Mouse (Mus musculus) neural tube, embryonic 12.5 days (tissue): ENCODE results near the gene Macrod1. TPM values are rescaled to one million over a fixed set of nuclear protein-coding genes. Genes with fewer than 3 reads are reported as not detected.
"Not testable (repeated sequence)": the region's sequence is repeated elsewhere in the genome, so short reads cannot be mapped to it uniquely, and the experiment has no call there.

Experiments
- ATAC-seq: fragments of 200-750 bp; cut with Nextera tagmentation; 2 replicates; pipeline ENCODE4 v1.8.0; 2017; ENCODE audit warnings: low read depth, mild to moderate bottlenecking, moderate TSS enrichment, moderate library complexity; ENCODE audit not compliant: low FRiP score
- H3K27ac ChIP-seq: fragments of 300-500 bp; sonication (generic); 2 replicates; pipeline ENCODE4 v1.5.1; 2016
- H3K27me3 ChIP-seq: fragments of 300-500 bp; sonication (generic); replicated peaks from 2 replicates; pipeline ENCODE4 v1.6.1; 2016; ENCODE audit warnings: mild to moderate bottlenecking
- H3K36me3 ChIP-seq: fragments of 300-500 bp; sonication (generic); 2 replicates; pipeline ENCODE4 v1.6.1; 2016; ENCODE audit warnings: mild to moderate bottlenecking
- H3K4me1 ChIP-seq: fragments of 300-500 bp; sonication (generic); 2 replicates; pipeline ENCODE4 v1.6.1; 2016
- H3K4me2 ChIP-seq: fragments of 300-500 bp; sonication (generic); replicated peaks from 2 replicates; pipeline ENCODE4 v1.6.1; 2016; ENCODE audit warnings: mild to moderate bottlenecking
- H3K4me3 ChIP-seq: fragments of 300-500 bp; sonication (generic); 2 replicates; pipeline ENCODE4 v1.5.1; 2016
- H3K9ac ChIP-seq: fragments of 300-500 bp; sonication (generic); 2 replicates; pipeline ENCODE4 v1.6.1; 2016; ENCODE audit warnings: mild to moderate bottlenecking
- H3K9me3 ChIP-seq: fragments of 300-500 bp; sonication (generic); 2 replicates; pipeline ENCODE4 v1.6.1; 2016; ENCODE audit warnings: mild to moderate bottlenecking
- WGBS: fragments of 180-500 bp; shearing (Covaris S2); methylation state at CpG from one replicate; pipeline ENCODE4 v1.1.7; 2016; 5-methylcytosine and 5-hydroxymethylcytosine counted together
- polyA plus RNA-seq: library from polyadenylated mRNA; unstranded; fragments of >200 nt; fragmentation: Nextera tagmentation; extraction: Ambion mirVana; gene quantifications from 2 replicates; pipeline ENCODE4 v1.2.1, GENCODE M21; 2016

Gene Macrod1
- polyA plus RNA-seq, 1 experiment from 2014 or later, result 3.4 TPM

GRCm38 (mm10) chr19:7073997-7074781 is 17.6 kb downstream of the Macrod1 start:
- no peak for ATAC-seq
- H3K9me3 ChIP-seq, result no peaks in the 10 kb centered on the region
- no peak overlapping the region for H3K27ac ChIP-seq
- H3K4me3 ChIP-seq, result no peak overlapping the region
- H3K4me2 ChIP-seq, result no peak overlapping the region
- no peaks in the 10 kb centered on the region for H3K36me3 ChIP-seq
- peaks cover 59% of the 10 kb centered on the region for H3K27me3 ChIP-seq
- peaks cover 50% of the 10 kb centered on the region for H3K4me1 ChIP-seq
- H3K9ac ChIP-seq, result no peak overlapping the region
- WGBS, result 29% methylated on average over 12 of the region's 12 CpGs

DNA sequence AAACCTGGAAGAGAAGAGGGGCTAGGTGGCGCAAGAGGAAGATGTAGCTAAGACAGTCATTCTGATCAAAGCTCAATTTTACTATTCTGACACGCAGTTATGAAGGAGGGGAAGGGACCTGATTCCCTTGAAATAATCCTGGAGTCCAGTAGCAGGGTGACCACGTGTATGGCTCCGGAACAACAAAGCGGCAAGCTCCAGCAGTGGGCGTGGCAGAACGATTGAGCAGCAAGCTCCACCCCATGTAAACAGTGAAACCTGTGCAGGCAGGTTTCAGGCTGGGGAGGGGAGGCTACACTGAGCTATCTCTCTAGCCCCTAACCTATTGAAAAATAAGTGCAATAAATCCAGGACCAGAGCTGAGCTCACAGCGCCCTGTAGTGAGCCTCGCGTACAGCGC is 18.7 kb downstream of the Macrod1 start:
- H3K36me3 ChIP-seq, H3K9me3 ChIP-seq, H3K4me2 ChIP-seq, H3K27ac ChIP-seq, H3K4me3 ChIP-seq, H3K9ac ChIP-seq, ATAC-seq: not testable (repeated sequence)
- WGBS, result 83% methylated on average over 11 of the region's 11 CpGs
- Histone ChIP-seq H3K4me1 (peaks cover 47% of the 10 kb centered on the region), H3K27me3 (peaks cover 60% of the 10 kb centered on the region)

GRCm38 (mm10) chr19:7077666-7078065 is 21.1 kb downstream of the Macrod1 start:
- WGBS, result 48% methylated on average over 9 of the region's 9 CpGs
- H3K4me1 ChIP-seq, result peaks cover 28% of the 10 kb centered on the region
- H3K27ac ChIP-seq, result no peak overlapping the region

DNA sequence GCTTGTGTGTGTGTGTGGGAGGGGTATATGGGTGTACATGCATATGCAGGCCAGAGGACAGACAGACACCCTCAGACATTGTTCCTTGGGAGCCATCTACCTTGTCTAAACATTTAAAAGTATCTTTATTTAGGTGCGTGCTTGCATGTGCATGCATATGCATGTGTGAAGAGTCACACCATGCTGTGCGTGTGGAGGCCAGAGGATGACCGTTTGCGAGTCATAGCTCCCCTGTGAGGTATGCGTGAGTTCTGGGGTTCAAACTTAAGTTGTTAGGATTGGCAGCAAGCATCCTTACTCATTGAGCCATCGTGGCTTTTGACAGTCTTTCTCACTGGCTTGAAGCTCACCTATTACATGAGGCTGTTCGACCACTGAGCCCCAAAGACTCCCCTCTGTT is 21.7 kb downstream of the Macrod1 start:
- H3K27me3 ChIP-seq, result peaks cover 51% of the 10 kb centered on the region
- no peaks in the 10 kb centered on the region for H3K36me3 ChIP-seq
- H3K4me3 ChIP-seq, result no peak overlapping the region
- no peak overlapping the region for H3K9ac ChIP-seq
- ATAC-seq, result no peak
- H3K4me2 ChIP-seq, result no peak overlapping the region
- 88% methylated on average over 7 of the region's 7 CpGs for WGBS
- H3K4me1 ChIP-seq, result peaks cover 27% of the 10 kb centered on the region
- no peak overlapping the region for H3K27ac ChIP-seq
- H3K9me3 ChIP-seq, result no peaks in the 10 kb centered on the region

More at GRCm38 (mm10) chr19:7077666-7078065, 21.1 kb downstream of the Macrod1 start:
- H3K36me3 ChIP-seq, result no peaks in the 10 kb centered on the region
- H3K4me3 ChIP-seq, result no peak overlapping the region
- H3K9ac ChIP-seq, result no peak overlapping the region
- H3K4me2 ChIP-seq, result no peak overlapping the region
- H3K27me3 ChIP-seq, result peaks cover 57% of the 10 kb centered on the region
- ATAC-seq, result no peak
- H3K9me3 ChIP-seq, result no peaks in the 10 kb centered on the region

GRCm38 (mm10) chr19:7081516-7082266 is 25.1 kb downstream of the Macrod1 start:
- Histone ChIP-seq H3K36me3 (no peaks in the 10 kb centered on the region), H3K27ac (no peak overlapping the region), H3K4me1 (peaks cover 44% of the 10 kb centered on the region), H3K9ac (no peak overlapping the region), H3K9me3 (no peaks in the 10 kb centered on the region), H3K27me3 (peaks cover 49% of the 10 kb centered on the region), H3K4me2 (no peak overlapping the region), H3K4me3 (no peak overlapping the region)
- ATAC-seq, result no peak
- WGBS, result 57% methylated on average over 7 of the region's 7 CpGs

GRCm38 (mm10) chr19:7083035-7083794 is 26.6 kb downstream of the Macrod1 start:
- H3K9me3 ChIP-seq, result no peaks in the 10 kb centered on the region
- ATAC-seq, result 0 out of 2 replicates have a peak, but pooled peaks have one; percentile 27
- H3K9ac ChIP-seq, result no peak overlapping the region
- peak overlapping the region; percentile 17 for H3K4me2 ChIP-seq
- H3K4me1 ChIP-seq, result peaks cover 47% of the 10 kb centered on the region
- no peak overlapping the region for H3K4me3 ChIP-seq
- 24% methylated on average over 14 of the region's 14 CpGs for WGBS
- H3K27me3 ChIP-seq, result peaks cover 53% of the 10 kb centered on the region
- H3K36me3 ChIP-seq, result no peaks in the 10 kb centered on the region
- no peak overlapping the region for H3K27ac ChIP-seq

DNA sequence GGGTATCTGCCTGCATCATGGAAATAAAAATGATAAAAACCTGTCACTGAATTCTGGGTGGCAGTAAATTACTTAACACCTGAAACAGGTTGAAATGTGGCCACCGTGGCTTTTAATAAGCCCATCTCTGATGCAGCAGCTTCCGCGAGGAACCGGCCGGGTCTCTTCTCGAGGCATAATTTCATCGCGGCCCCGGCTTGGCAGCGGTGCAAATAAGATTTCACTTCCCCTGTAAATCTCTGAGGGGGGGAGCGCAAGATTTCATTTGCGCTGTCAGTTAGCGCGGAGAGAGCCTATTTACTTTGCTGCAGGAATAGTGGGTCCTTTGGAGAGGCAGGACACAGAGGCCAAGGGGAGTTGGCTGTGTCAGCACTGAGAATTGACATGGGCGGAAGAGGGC is 28.1 kb downstream of the Macrod1 start:
- Histone ChIP-seq H3K27ac (no peak overlapping the region), H3K36me3 (no peaks in the 10 kb centered on the region), H3K9me3 (no peaks in the 10 kb centered on the region), H3K27me3 (peaks cover 49% of the 10 kb centered on the region), H3K4me2 (no peak overlapping the region), H3K9ac (no peak overlapping the region), H3K4me3 (no peak overlapping the region), H3K4me1 (peaks cover 52% of the 10 kb centered on the region)
- whole genome bisulfite sequencing, result 67% methylated on average over 15 of the region's 15 CpGs
- no peak for ATAC-seq

DNA sequence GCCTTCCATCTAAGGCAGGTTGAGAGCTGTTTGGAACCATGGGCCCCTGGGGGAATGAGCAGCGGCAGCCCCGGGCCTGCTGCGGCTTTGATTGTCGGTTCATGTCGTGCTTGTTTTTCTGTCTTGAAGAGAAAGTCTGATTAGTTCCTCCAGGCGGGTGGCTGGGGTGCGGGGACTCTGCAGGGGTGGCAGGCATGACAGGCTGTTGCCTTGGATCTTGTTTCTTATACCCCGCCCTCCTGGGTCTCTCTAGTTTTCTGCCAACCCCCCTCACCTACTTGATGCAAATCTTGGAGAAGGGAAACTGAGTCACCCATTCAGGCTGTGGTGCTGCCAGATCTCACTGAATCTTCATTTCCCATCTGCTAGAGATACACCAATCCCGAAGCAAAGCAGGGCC is 31.9 kb downstream of the Macrod1 start:
- H3K4me2 ChIP-seq, result no peak overlapping the region
- H3K4me3 ChIP-seq, result no peak overlapping the region
- H3K36me3 ChIP-seq, result no peaks in the 10 kb centered on the region
- no peaks in the 10 kb centered on the region for H3K9me3 ChIP-seq
- peaks cover 40% of the 10 kb centered on the region for H3K27me3 ChIP-seq
- no peak overlapping the region for H3K27ac ChIP-seq
- ATAC-seq, result no peak
- H3K9ac ChIP-seq, result no peak overlapping the region
- WGBS, result 15% methylated on average over 9 of the region's 9 CpGs
- H3K4me1 ChIP-seq, result peaks cover 76% of the 10 kb centered on the region

- 69% methylated on average over 5 of the region's 5 CpGs for WGBS
- H3K9ac ChIP-seq, result no peak overlapping the region
- no peak for ATAC-seq
- peaks cover 76% of the 10 kb centered on the region for H3K4me1 ChIP-seq
- H3K27me3 ChIP-seq, result peaks cover 40% of the 10 kb centered on the region
- H3K9me3 ChIP-seq, result no peaks in the 10 kb centered on the region
- no peak overlapping the region for H3K4me3 ChIP-seq
- H3K36me3 ChIP-seq, result no peaks in the 10 kb centered on the region
- no peak overlapping the region for H3K27ac ChIP-seq
- H3K4me2 ChIP-seq, result no peak overlapping the region
Observed at GRCm38 (mm10) chr19:7089050-7089449, 32.4 kb downstream of the Macrod1 start.

DNA sequence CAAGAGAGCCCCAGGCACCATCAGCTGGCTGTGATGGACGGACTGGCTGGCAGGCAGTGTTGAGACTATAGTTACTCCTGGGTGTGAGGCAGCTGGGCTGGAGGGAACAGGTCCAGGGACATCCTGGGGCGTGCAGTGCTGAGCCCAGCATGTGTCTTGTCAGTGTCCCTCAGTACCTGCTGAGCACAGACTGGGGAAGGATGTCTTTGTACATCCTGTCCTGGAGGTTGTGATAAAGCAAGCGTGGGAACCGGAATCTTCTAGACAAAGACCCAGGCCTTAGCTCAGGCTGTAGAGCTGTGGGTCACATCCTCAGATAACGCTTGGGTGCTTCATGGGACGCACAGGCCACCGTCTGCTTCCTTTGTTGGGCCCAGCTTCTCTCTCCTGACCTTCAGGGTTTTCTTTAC is 33.2 kb downstream of the Macrod1 start:
- no peaks in the 10 kb centered on the region for H3K9me3 ChIP-seq
- no peak overlapping the region for H3K9ac ChIP-seq
- H3K36me3 ChIP-seq, result no peaks in the 10 kb centered on the region
- no peak for ATAC-seq
- H3K4me1 ChIP-seq, result peaks cover 72% of the 10 kb centered on the region
- H3K27ac ChIP-seq, result no peak overlapping the region
- H3K4me3 ChIP-seq, result no peak overlapping the region
- 45% methylated on average over 7 of the region's 7 CpGs for WGBS
- no peak overlapping the region for H3K4me2 ChIP-seq
- peaks cover 40% of the 10 kb centered on the region for H3K27me3 ChIP-seq

GRCm38 (mm10) chr19:7090369-7091064 is 33.9 kb downstream of the Macrod1 start:
- Histone ChIP-seq H3K4me2 (0 out of 2 replicates have a peak overlapping the region, but pooled peaks have one; percentile 2), H3K4me3 (no peak overlapping the region), H3K27ac (peak overlapping the region; percentile 2; the same call in 1 of the 2 replicates), H3K27me3 (peaks cover 42% of the 10 kb centered on the region), H3K9me3 (no peaks in the 10 kb centered on the region), H3K9ac (no peak overlapping the region), H3K4me1 (peaks cover 65% of the 10 kb centered on the region), H3K36me3 (no peaks in the 10 kb centered on the region)
- 0 out of 2 replicates have a peak, but pooled peaks have one; percentile 32 for ATAC-seq
- WGBS, result 37% methylated on average over 10 of the region's 10 CpGs
